Mouse (Mus musculus): ENCODE measurements around the gene Hdc.

DNA sequence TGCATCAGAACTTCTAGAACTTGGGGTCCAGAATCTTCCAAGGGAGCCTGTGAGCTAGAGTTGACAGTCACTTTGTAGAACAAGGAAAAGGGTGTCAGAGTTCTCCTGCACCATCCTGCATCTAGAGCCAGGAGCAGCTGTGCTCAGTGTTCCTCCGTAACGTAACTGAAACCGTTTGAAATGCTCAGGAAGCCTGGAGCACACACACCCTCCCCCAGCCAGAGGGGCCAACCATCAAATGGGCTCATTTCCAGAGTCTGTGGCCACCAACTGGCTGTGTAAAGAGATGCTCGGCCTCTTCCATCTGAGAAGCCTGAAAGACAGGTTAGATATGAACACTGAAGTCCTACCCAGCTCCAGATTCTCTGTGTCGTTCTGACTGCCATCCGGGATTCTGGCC, 35.1 kb downstream of the Hdc start:
- TF ChIP-seq CTCF (IDR thresholded peaks at IDR 0.05; ENCODE audit: control insufficient read depth, insufficient read depth, low read length) (no peak), POLR2A (IDR thresholded peaks at IDR 0.05; ENCODE audit: borderline replicate concordance, control insufficient read depth, low read depth, low read length) (no peak)

Data from bone marrow, adult 2 months (tissue).